Mouse (Mus musculus) liver, postnatal 0 days (tissue): ENCODE measurements around the gene Pde1c. TPM values are rescaled to one million over a fixed set of nuclear protein-coding genes. Genes with fewer than 3 reads are reported as not detected.

Experiments
- ATAC-seq: fragments of 200-750 bp; cut with Nextera tagmentation; 2 replicates; pipeline ENCODE4 v1.8.0; 2017; ENCODE audit warnings: mild to moderate bottlenecking, moderate library complexity
- DNase-seq: peaks from one replicate; pipeline ENCODE4 v3.0.0-alpha.2; 2016
- H3K27ac ChIP-seq: fragments of 300-500 bp; sonication (generic); 2 replicates; pipeline ENCODE4 v1.5.1; 2014; ENCODE audit warnings: antibody characterized with exemption, moderate library complexity, mild to moderate bottlenecking, low read depth
- H3K27me3 ChIP-seq: fragments of 300-500 bp; sonication (generic); 2 replicates; pipeline ENCODE4 v1.6.1; 2014; ENCODE audit warnings: low read length, control low read depth, mixed read lengths; ENCODE audit not compliant: insufficient read depth
- H3K36me3 ChIP-seq: fragments of 300-500 bp; sonication (generic); replicated peaks from 2 replicates; pipeline ENCODE4 v1.6.1; 2014; ENCODE audit warnings: mild to moderate bottlenecking, control low read depth, low read length, moderate library complexity, mixed read lengths; ENCODE audit not compliant: insufficient read depth
- H3K4me1 ChIP-seq: fragments of 300-500 bp; sonication (generic); 2 replicates; pipeline ENCODE4 v1.6.1; 2014; ENCODE audit warnings: antibody characterized with exemption, mild to moderate bottlenecking, control low read depth; ENCODE audit not compliant: insufficient read depth
- H3K4me2 ChIP-seq: fragments of 300-500 bp; sonication (generic); 2 replicates; pipeline ENCODE4 v1.6.1; 2014; ENCODE audit warnings: low read depth, mild to moderate bottlenecking, low read length, moderate library complexity, mixed read lengths
- H3K4me3 ChIP-seq: fragments of 300-500 bp; sonication (generic); 2 replicates; pipeline ENCODE4 v1.5.1; 2014; ENCODE audit warnings: low read depth, low read length
- H3K9ac ChIP-seq: fragments of 300-500 bp; sonication (generic); replicated peaks from 2 replicates; pipeline ENCODE4 v1.6.1; 2014; ENCODE audit warnings: mild to moderate bottlenecking, moderate library complexity
- H3K9me3 ChIP-seq: fragments of 300-500 bp; sonication (generic); 2 replicates; pipeline ENCODE4 v1.6.1; 2016; ENCODE audit warnings: mild to moderate bottlenecking, control low read depth, low read length, mixed read lengths
- CTCF ChIP-seq: sonication (generic); IDR thresholded peaks from 2 replicates; pipeline ENCODE4 v1.5.1; 2016; ENCODE audit warnings: antibody characterized with exemption, low read depth
- EP300 ChIP-seq: IDR thresholded peaks from 2 replicates; pipeline ENCODE4 v1.6.1; 2016; ENCODE audit warnings: antibody characterized with exemption, low read depth, mild to moderate bottlenecking
- WGBS: fragments of 180-500 bp; shearing (Covaris S2); extraction: QIAGEN DNeasy Blood & Tissue Kit; methylation state at CpG from one replicate; pipeline ENCODE4 v1.1.7; 2014; ENCODE audit not compliant: insufficient replicate concordance; 5-methylcytosine and 5-hydroxymethylcytosine counted together
- microRNA-seq: library from miRNA; unstranded; fragments of <30 nt; microRNA quantifications from one replicate; pipeline ENCODE4, GENCODE M21; 2016
- polyA plus RNA-seq: library from polyadenylated mRNA; unstranded; fragments of >200 nt; fragmentation: Nextera tagmentation; extraction: Ambion mirVana; gene quantifications from 2 replicates; pipeline ENCODE4 v1.2.1, GENCODE M21; 2015

Pde1c gene
- polyA plus RNA-seq, 1 experiment from 2014 or later: 0.39 TPM

DNA sequence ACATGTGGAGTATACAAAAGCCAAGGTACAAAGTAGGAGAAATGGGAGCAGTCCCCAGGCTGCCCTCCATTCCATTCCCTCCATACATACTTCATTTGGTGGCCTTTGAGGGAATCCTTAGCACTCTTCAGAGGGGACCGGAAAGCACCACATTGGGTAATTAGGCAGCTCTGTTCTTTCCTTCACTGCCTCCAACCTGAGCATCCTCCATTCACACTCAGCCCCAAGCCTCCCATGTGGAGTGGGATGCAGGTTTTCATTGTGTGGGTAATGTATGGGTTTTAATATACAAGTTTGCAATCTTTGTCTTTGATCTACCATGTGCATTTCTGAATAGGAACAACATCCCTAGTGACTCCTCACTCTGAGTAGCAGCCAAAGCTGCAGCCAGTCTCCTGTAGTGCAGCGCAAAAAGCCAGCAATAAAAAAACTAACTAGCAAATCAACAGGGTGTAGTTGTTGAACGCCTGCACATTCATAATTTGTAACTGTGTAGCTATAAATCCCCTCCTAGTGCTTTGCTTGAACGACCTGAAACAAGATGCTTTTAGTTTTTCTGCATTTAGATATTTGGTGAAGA is 529.3 kb downstream of the Pde1c start:
- Histone ChIP-seq H3K27ac (no peak overlapping the region), H3K27me3 (no peaks in the 10 kb centered on the region), H3K9me3 (no peaks in the 10 kb centered on the region), H3K4me3 (no peak overlapping the region), H3K9ac (no peak overlapping the region), H3K4me1 (no peaks in the 10 kb centered on the region), H3K4me2 (no peak overlapping the region), H3K36me3 (no peaks in the 10 kb centered on the region)
- 69% methylated on average over 4 of the region's 4 CpGs for WGBS
- ATAC-seq (no peak), DNase-seq (no peak)
- TF ChIP-seq EP300 (no peak), CTCF (no peak)

DNA sequence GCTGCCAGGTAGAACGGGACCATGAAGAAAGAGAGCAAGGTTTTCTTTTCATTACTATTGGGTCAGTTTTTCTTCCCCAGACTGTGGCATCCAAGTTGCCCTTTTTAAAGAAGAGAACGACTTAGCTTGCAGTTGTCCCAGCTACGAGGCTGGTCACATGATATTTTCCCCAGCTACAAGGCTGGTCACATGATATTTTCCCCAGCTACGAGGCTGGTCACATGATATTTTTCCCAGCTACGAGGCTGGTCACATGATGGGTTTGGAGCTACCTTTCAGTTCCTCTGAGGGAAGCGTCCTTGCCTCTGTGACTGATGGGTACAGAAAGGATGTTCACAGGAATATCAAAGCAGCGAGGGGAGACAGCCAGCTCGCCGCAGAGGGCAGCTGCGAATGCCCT is 533.8 kb downstream of the Pde1c start:
- ATAC-seq: no peak
- DNase-seq: no peak
- Histone ChIP-seq H3K27me3 (no peaks in the 10 kb centered on the region), H3K9me3 (no peaks in the 10 kb centered on the region), H3K4me3 (no peak overlapping the region), H3K9ac (no peak overlapping the region), H3K4me2 (no peak overlapping the region), H3K27ac (no peak overlapping the region), H3K36me3 (no peaks in the 10 kb centered on the region), H3K4me1 (no peaks in the 10 kb centered on the region)
- TF ChIP-seq EP300 (no peak), CTCF (no peak)
- 67% methylated on average over 10 of the region's 10 CpGs for WGBS

DNA sequence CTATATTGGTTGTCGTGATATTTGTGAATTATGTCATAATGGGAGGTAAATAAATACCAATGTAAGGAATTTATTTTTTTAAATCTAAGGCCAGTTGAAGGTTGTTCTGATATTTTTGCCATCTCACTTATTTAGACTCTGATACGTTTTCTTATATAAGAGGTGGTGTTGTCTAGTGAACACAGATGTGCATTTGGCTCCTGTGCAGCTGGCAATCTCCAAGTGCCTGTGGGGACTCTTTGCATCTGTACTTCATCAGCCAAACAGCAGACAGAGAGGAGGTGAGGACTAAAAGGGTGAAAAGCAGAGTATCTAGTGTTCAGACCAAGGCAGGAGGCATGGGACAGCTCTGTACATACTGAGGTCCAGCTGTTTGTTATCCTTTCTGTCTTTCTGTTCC is 536.7 kb downstream of the Pde1c start:
- no peak overlapping the region for H3K4me2 ChIP-seq
- no peak for ATAC-seq
- no peaks in the 10 kb centered on the region for H3K9me3 ChIP-seq
- no peak overlapping the region for H3K27ac ChIP-seq
- no peaks in the 10 kb centered on the region for H3K36me3 ChIP-seq
- WGBS: 68% methylated on average over 2 of the region's 2 CpGs
- H3K4me3 ChIP-seq: no peak overlapping the region
- TF ChIP-seq CTCF (no peak), EP300 (no peak)
- no peak overlapping the region for H3K9ac ChIP-seq
- DNase-seq: no peak
- H3K27me3 ChIP-seq: no peaks in the 10 kb centered on the region
- no peaks in the 10 kb centered on the region for H3K4me1 ChIP-seq

DNA sequence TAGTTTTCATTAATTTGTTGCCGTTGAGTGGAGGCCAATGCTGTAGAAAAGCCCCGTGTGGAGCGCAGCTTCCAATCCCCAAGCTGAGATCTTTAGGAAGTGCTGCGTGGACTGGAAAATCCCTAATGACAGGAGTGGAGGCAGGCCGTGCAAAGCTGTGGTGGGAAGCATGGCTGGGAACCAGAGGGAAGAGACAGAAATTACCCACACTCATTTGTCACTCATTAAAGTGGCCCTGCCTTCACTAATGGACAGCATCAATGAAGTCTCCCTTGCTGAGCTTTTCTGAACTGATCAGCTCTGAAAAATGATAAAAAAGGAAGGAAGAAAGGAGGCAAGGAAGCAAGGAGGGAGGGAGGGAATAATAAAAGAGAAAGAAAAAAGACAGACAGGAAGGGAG is 538.9 kb downstream of the Pde1c start:
- no peak for TF ChIP-seq CTCF
- no peak for TF ChIP-seq EP300
- Histone ChIP-seq H3K27ac (no peak overlapping the region), H3K36me3 (no peaks in the 10 kb centered on the region), H3K4me3 (no peak overlapping the region), H3K27me3 (no peaks in the 10 kb centered on the region), H3K9me3 (no peaks in the 10 kb centered on the region), H3K4me2 (no peak overlapping the region), H3K4me1 (no peaks in the 10 kb centered on the region), H3K9ac (no peak overlapping the region)
- no peak for ATAC-seq
- 66% methylated on average over 5 of the region's 5 CpGs for WGBS
- DNase-seq: no peak

DNA sequence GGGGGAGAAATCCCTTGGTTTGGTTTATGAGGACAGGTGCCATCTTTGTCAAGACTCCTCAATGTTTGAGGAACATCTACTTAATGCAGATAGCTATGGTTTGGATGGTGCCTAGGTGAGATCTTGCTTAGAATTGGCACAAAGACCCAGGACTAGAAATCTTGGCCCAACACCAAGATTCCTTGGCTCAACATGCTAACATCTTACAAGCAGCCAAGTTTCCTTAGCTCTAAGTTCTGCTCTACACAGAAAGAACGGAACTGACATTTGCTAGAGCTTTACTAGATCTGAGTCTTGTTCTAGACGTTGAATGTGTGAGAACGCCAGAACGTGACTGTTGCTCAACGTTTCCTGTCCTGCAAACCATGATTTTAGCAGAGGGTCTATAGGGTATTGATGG is 540.9 kb downstream of the Pde1c start:
- no peaks in the 10 kb centered on the region for H3K4me1 ChIP-seq
- no peak for ATAC-seq
- H3K9me3 ChIP-seq: no peaks in the 10 kb centered on the region
- H3K27ac ChIP-seq: no peak overlapping the region
- no peak overlapping the region for H3K4me2 ChIP-seq
- WGBS: 73% methylated on average over 5 of the region's 5 CpGs
- DNase-seq: no peak
- TF ChIP-seq EP300 (no peak), CTCF (no peak)
- no peaks in the 10 kb centered on the region for H3K27me3 ChIP-seq
- H3K4me3 ChIP-seq: no peak overlapping the region
- no peaks in the 10 kb centered on the region for H3K36me3 ChIP-seq
- H3K9ac ChIP-seq: no peak overlapping the region

DNA sequence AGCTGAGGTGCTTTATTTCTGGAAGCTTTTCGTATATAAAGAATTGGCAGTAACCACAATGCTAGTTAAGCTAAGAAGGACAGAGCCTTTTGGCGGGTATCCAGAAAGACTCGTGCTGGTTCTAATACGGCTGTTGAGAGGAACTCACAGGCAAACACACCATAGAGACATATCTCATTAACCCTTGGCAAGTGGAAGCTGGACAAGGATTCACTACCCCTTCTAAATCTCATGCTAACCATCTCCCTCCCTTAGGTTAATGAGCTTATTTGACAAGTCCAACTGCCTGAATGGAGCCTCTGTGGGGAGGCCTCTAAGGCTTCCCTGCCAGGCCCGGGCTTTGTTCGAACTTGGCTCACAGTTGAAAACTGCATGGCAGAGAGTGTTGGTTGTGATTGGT is 541.6 kb downstream of the Pde1c start:
- Histone ChIP-seq H3K36me3 (no peaks in the 10 kb centered on the region), H3K9ac (no peak overlapping the region), H3K4me2 (no peak overlapping the region), H3K4me1 (no peaks in the 10 kb centered on the region), H3K9me3 (no peaks in the 10 kb centered on the region), H3K4me3 (no peak overlapping the region), H3K27ac (no peak overlapping the region), H3K27me3 (no peaks in the 10 kb centered on the region)
- no peak for ATAC-seq
- TF ChIP-seq EP300 (no peak), CTCF (no peak)
- 72% methylated on average over 6 of the region's 6 CpGs for WGBS
- DNase-seq: no peak

DNA sequence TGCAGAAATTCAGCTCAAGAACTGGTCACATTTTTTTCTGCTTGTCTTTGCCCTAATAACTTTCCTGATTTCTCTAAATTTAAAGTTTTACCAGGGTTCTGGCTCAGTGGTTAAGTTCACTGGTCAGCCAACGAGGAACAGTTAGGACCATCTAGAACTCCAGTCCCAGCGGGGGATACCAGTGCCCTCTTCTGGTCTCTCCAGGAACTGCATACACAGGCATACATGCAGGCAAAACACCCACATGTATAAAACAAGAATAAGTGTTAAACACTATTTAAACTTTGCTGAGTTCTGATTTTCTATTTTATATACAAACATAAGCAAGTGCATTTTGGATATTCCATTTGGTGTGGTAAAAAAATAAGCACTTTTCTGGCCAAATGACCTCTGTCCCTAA is 543.4 kb downstream of the Pde1c start:
- WGBS: 53% methylated on average over 2 of the region's 2 CpGs

More for the DNA sequence above, 543.4 kb downstream of the Pde1c start:
- TF ChIP-seq EP300: no peak
- TF ChIP-seq CTCF: peak; percentile 30; the same call in 1 of the 2 replicates
- no peak overlapping the region for H3K27ac ChIP-seq
- no peaks in the 10 kb centered on the region for H3K36me3 ChIP-seq
- no peaks in the 10 kb centered on the region for H3K9me3 ChIP-seq
- no peak overlapping the region for H3K4me3 ChIP-seq
- no peak overlapping the region for H3K4me2 ChIP-seq
- no peak overlapping the region for H3K9ac ChIP-seq
- ATAC-seq (no peak), DNase-seq (no peak)
- H3K27me3 ChIP-seq: no peaks in the 10 kb centered on the region
- no peaks in the 10 kb centered on the region for H3K4me1 ChIP-seq

Small RNAs within 50 kb of the gene (microRNA-seq; reads per million reads assigned to microRNA genes)
- gene Gm44413: not detected

Other genes starting within 250 kb of the Pde1c start
- 62.1 and 64.8 TPM in 2 replicates for gene Lsm5, start 135.6 kb upstream of the Pde1c start, polyA plus RNA-seq
- 2.8 and 3.3 TPM in 2 replicates for gene Avl9, start 145.8 kb upstream of the Pde1c start, polyA plus RNA-seq
- gene Kbtbd2, start 228.7 kb upstream of the Pde1c start, polyA plus RNA-seq: 8.3 and 9.8 TPM in 2 replicates